Mouse (Mus musculus): Measurements from ENCODE around the gene Fbxw22. TPM values are rescaled to one million over a fixed set of nuclear protein-coding genes. Genes with fewer than 3 reads are reported as not detected.
"Not testable (repeated sequence)": the region's sequence is repeated elsewhere in the genome, so short reads cannot be mapped to it uniquely, and the experiment has no call there.

The Fbxw22 gene
- polyA plus RNA-seq (2016; fragmentation: Nextera tagmentation; extraction: Ambion mirVana) = not detected in 2 replicates

GRCm38 (mm10) chr9:109404196-109404595, at the start of gene Fbxw22:
Gene Fbxw22 (minus strand): TSS chr9:109404296.
- H3K27me3 ChIP-seq; H3K36me3 ChIP-seq; H3K9me3 ChIP-seq; H3K9ac ChIP-seq (replicated peaks); H3K4me1 ChIP-seq (replicated peaks); H3K4me3 ChIP-seq (replicated peaks); ATAC-seq (ENCODE audit: insufficient number of reproducible peaks, insufficient read depth, low FRiP score, low TSS enrichment, low read depth); H3K4me2 ChIP-seq; H3K27ac ChIP-seq: not testable (repeated sequence)
- 74% methylated on average over 4 of the region's 4 CpGs for WGBS

- no peaks in the 10 kb centered on the region for H3K4me1 ChIP-seq (replicated peaks)
- no peaks in the 10 kb centered on the region for H3K36me3 ChIP-seq
- H3K4me3 ChIP-seq (replicated peaks) = no peak within 1 kb of the TSS
- H3K9ac ChIP-seq (replicated peaks) = no peak within 1 kb of the TSS
- H3K4me2 ChIP-seq = no peak within 1 kb of the TSS
- no peak for ATAC-seq (ENCODE audit: insufficient number of reproducible peaks, insufficient read depth, low FRiP score, low TSS enrichment, low read depth)
- H3K27ac ChIP-seq = no peak within 1 kb of the TSS
- no peaks in the 10 kb centered on the region for H3K27me3 ChIP-seq
- no peaks in the 10 kb centered on the region for H3K9me3 ChIP-seq
Measured at GRCm38 (mm10) chr9:109449040-109449439, 44.9 kb upstream of the Fbxw22 start, which contains the start of gene Fbxw16. Gene Fbxw16 (minus strand): TSS chr9:109449140.

GRCm38 (mm10) chr9:109432956-109433355, 28.9 kb upstream of the Fbxw22 start:
- H3K27ac ChIP-seq = no peak overlapping the region
- no peak for ATAC-seq (ENCODE audit: insufficient number of reproducible peaks, insufficient read depth, low FRiP score, low TSS enrichment, low read depth)
- H3K4me1 ChIP-seq (replicated peaks) = no peaks in the 10 kb centered on the region
- no peak overlapping the region for H3K4me3 ChIP-seq (replicated peaks)
- no peaks in the 10 kb centered on the region for H3K36me3 ChIP-seq
- H3K4me2 ChIP-seq = no peak overlapping the region
- H3K9me3 ChIP-seq = no peaks in the 10 kb centered on the region
- H3K9ac ChIP-seq (replicated peaks) = no peak overlapping the region
- WGBS = 88% methylated on average over 1 of the region's 1 CpGs
- H3K27me3 ChIP-seq = no peaks in the 10 kb centered on the region

GRCm38 (mm10) chr9:109339559-109339958, 64.5 kb downstream of the Fbxw22 start, which contains the start of gene Fbxw28:
Gene Fbxw28 (minus strand): TSS chr9:109339659.
- not testable (repeated sequence) for H3K36me3 ChIP-seq; H3K9me3 ChIP-seq; H3K4me2 ChIP-seq; H3K4me1 ChIP-seq (replicated peaks); H3K9ac ChIP-seq (replicated peaks); H3K27ac ChIP-seq; H3K4me3 ChIP-seq (replicated peaks); ATAC-seq (ENCODE audit: insufficient number of reproducible peaks, insufficient read depth, low FRiP score, low TSS enrichment, low read depth); H3K27me3 ChIP-seq
- WGBS = no CpG with 5 or more reads among the region's 1 CpGs

Other genes starting within 250 kb of the Fbxw22 start
- gene Fbxw21, start 242.3 kb downstream of the Fbxw22 start, polyA plus RNA-seq (2016; fragmentation: Nextera tagmentation; extraction: Ambion mirVana) = not detected in 2 replicates
- gene Fbxw13, start 208.3 kb downstream of the Fbxw22 start, polyA plus RNA-seq (2016; fragmentation: Nextera tagmentation; extraction: Ambion mirVana) = not detected in 2 replicates
- not detected in 2 replicates for gene Fbxw20, start 169.5 kb downstream of the Fbxw22 start, polyA plus RNA-seq (2016; fragmentation: Nextera tagmentation; extraction: Ambion mirVana)
- gene Fbxw14, start 116.6 kb downstream of the Fbxw22 start, polyA plus RNA-seq (2016; fragmentation: Nextera tagmentation; extraction: Ambion mirVana) = not detected in 2 replicates
- gene Fbxw28, start 64.6 kb downstream of the Fbxw22 start, polyA plus RNA-seq (2016; fragmentation: Nextera tagmentation; extraction: Ambion mirVana) = not detected in 2 replicates
- gene Fbxw16, start 44.8 kb upstream of the Fbxw22 start, polyA plus RNA-seq (2016; fragmentation: Nextera tagmentation; extraction: Ambion mirVana) = not detected in 2 replicates
- not detected in 2 replicates for gene Fbxw19, start 91.6 kb upstream of the Fbxw22 start, polyA plus RNA-seq (2016; fragmentation: Nextera tagmentation; extraction: Ambion mirVana)
- not detected in 2 replicates for gene Fbxw15, start 164.0 kb upstream of the Fbxw22 start, polyA plus RNA-seq (2016; fragmentation: Nextera tagmentation; extraction: Ambion mirVana)
- not detected in 2 replicates for gene Fbxw24, start 221.8 kb upstream of the Fbxw22 start, polyA plus RNA-seq (2016; fragmentation: Nextera tagmentation; extraction: Ambion mirVana)